Mouse (Mus musculus) liver, adult 2 months (tissue): ENCODE measurements around the gene Snapin. TPM values are rescaled to one million over a fixed set of nuclear protein-coding genes. Genes with fewer than 3 reads are reported as not detected.
A peak's percentile ranks its signal among the peaks of the same experiment; 100 is the strongest.

Source experiments
- DNase-seq: peaks from one replicate; pipeline ENCODE4 v3.0.0-alpha.2; 2011; ENCODE audit warnings: low read depth, low spot score; ENCODE audit errors: extremely low read depth
- H3K27ac ChIP-seq: fragments of 200-500 bp; replicated peaks from 2 replicates; pipeline ENCODE4 v1.5.1; 2012; ENCODE audit warnings: low read depth, mild to moderate bottlenecking, control low read depth, inconsistent platforms, low read length; ENCODE audit not compliant: insufficient read depth
- H3K27me3 ChIP-seq: fragments of 200-500 bp; 2 replicates; pipeline ENCODE4 v1.6.1; 2012; ENCODE audit warnings: mild to moderate bottlenecking, moderate library complexity, low read length, inconsistent platforms; ENCODE audit not compliant: control insufficient read depth, insufficient read depth
- H3K36me3 ChIP-seq: fragments of 200-500 bp; 2 replicates; pipeline ENCODE4 v1.6.1; 2012; ENCODE audit warnings: low read length, inconsistent platforms; ENCODE audit not compliant: control insufficient read depth, insufficient read depth
- H3K4me1 ChIP-seq: fragments of 200-500 bp; 2 replicates; pipeline ENCODE4 v1.6.1; 2011; ENCODE audit warnings: low read length; ENCODE audit not compliant: control insufficient read depth, insufficient read depth
- H3K4me3 ChIP-seq: fragments of 200-500 bp; 2 replicates; pipeline ENCODE4 v1.5.1; 2011; ENCODE audit warnings: low read depth, mild to moderate bottlenecking, control low read depth, low read length, moderate library complexity; ENCODE audit not compliant: insufficient read depth
- H3K79me2 ChIP-seq: fragments of 200-500 bp; 2 replicates; pipeline ENCODE4 v1.6.1; 2012; ENCODE audit warnings: inconsistent platforms, mild to moderate bottlenecking, low read length, moderate library complexity; ENCODE audit not compliant: control insufficient read depth, insufficient read depth
- H3K9ac ChIP-seq: fragments of 200-500 bp; 2 replicates; pipeline ENCODE4 v1.6.1; 2012; ENCODE audit warnings: low read depth, mild to moderate bottlenecking, control low read depth, inconsistent platforms, low read length
- CTCF ChIP-seq: fragments of 200-500 bp; IDR thresholded peaks from 2 replicates; pipeline ENCODE4 v1.5.1; 2011; ENCODE audit warnings: low read depth, low read length, control low read depth
- POLR2A ChIP-seq: fragments of 200-500 bp; IDR thresholded peaks from 2 replicates; pipeline ENCODE4 v1.6.1; 2011; ENCODE audit warnings: low read length, control low read depth; ENCODE audit not compliant: insufficient read depth; ENCODE audit errors: extremely low read depth
- WGBS: fragments of 180-500 bp; shearing (Covaris S2); methylation state at CpG from one replicate; pipeline ENCODE4 v1.1.7; 2018; 5-methylcytosine and 5-hydroxymethylcytosine counted together
- polyA plus RNA-seq: library from polyadenylated mRNA; depleted of rRNA; stranded (reverse); fragments of >200 nt; gene quantifications from 2 replicates; pipeline ENCODE4 v1.2.3, GENCODE M21; 2012
- total RNA-seq: library from RNA; depleted of rRNA; stranded (reverse); fragments of >200 nt; gene quantifications from 2 replicates; pipeline ENCODE4 v1.2.3, GENCODE M21; 2014

Snapin gene
- total and polyA plus RNA-seq, 2 experiments, result 10.6 to 18.5 TPM

DNA sequence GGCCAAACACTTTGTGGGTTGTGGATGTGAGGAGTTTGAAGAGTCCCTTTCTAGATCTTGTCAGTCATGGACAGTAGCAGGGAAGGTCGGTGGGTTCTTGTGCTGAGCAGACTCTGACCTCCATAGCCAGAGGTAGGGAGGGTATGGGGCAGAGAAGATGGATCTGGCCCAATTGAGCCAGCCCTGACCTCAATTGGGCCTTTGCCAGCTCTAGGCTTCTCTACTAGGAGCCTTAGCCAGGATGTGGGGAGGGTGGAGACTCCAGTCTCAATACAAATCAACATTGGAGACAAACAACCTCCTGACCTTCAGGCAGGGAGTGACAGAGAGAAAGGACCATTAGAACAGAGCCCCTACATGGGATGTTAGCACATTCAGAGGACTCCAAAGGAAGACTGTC is 24.4 kb upstream of the Snapin start:
- 0% methylated on average over 1 of the region's 1 CpGs for WGBS
- H3K27ac ChIP-seq, result peak overlapping the region; percentile 72

DNA sequence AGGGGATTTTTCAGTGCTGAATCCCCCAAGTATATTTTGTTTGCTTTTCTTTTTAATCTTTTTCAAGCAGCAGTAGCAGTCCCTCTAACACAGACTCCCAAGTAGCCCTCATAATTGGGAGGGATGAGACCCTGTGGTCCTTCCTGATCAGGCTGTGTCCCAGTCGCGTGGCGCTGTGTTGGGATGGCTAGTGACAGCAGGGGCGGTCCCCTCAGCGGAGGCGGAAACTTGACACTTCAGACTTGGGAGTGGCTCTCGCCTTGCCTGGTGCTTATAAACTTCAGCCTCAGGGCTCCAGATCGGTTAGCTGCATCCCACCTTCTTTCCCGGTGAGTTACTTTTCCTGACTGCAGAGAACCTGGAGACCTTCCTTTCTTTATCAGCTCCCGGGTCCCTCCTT is 23.9 kb upstream of the Snapin start:
- H3K4me3 ChIP-seq, result peak overlapping the region; percentile 53
- no peaks in the 10 kb centered on the region; the same call in 1 of the 2 replicates for H3K79me2 ChIP-seq
- under 1% methylated on average over 10 of the region's 10 CpGs for WGBS
- H3K36me3 ChIP-seq, result peaks cover 5% of the 10 kb centered on the region
- DNase-seq, result peak; percentile 78
- H3K27me3 ChIP-seq, result no peaks in the 10 kb centered on the region
- peaks cover 14% of the 10 kb centered on the region for H3K4me1 ChIP-seq
- peak overlapping the region; percentile 61 for H3K9ac ChIP-seq
- TF ChIP-seq POLR2A, result peak; percentile 60; the same call in 1 of the 2 replicates
- TF ChIP-seq CTCF, result peak; percentile 8; the same call in 1 of the 2 replicates
- peak overlapping the region; percentile 91 for H3K27ac ChIP-seq

More for the DNA sequence above, 24.4 kb upstream of the Snapin start:
- Histone ChIP-seq H3K4me3 (peak overlapping the region; percentile 53), H3K9ac (peak overlapping the region; percentile 61), H3K36me3 (peaks cover 5% of the 10 kb centered on the region), H3K27me3 (no peaks in the 10 kb centered on the region), H3K79me2 (no peaks in the 10 kb centered on the region; the same call in 1 of the 2 replicates), H3K4me1 (peaks cover 14% of the 10 kb centered on the region)
- peak; percentile 78 for DNase-seq
- TF ChIP-seq CTCF (no peak), POLR2A (no peak)

GRCm38 (mm10) chr3:90513796-90514590 is 23.2 kb upstream of the Snapin start, which contains the start of the genes S100a1 and S100a13:
S100a1 (minus strand) TSS chr3:90514392.
S100a13 (plus strand) TSS chr3:90514435.
- under 1% methylated on average over 25 of the region's 25 CpGs for WGBS
- Histone ChIP-seq H3K27ac (peak within 1 kb of the TSS; percentile 91), H3K4me1 (peaks cover 14% of the 10 kb centered on the region), H3K4me3 (peak within 1 kb of the TSS; percentile 53), H3K27me3 (no peaks in the 10 kb centered on the region), H3K9ac (peak within 1 kb of the TSS; percentile 78), H3K36me3 (peaks cover 3% of the 10 kb centered on the region), H3K79me2 (no peaks in the 10 kb centered on the region; the same call in 1 of the 2 replicates)
- DNase-seq, result peak; percentile 89
- TF ChIP-seq CTCF (peak; percentile 67), POLR2A (0 out of 2 replicates have a peak, but pooled peaks have one; percentile 49)

- H3K4me3 ChIP-seq, result no peak overlapping the region; the same call in 1 of the 2 replicates
- H3K36me3 ChIP-seq, result peaks cover 3% of the 10 kb centered on the region; the same call in 1 of the 2 replicates
- WGBS, result 86% methylated on average over 9 of the region's 9 CpGs
- no peak for DNase-seq
- H3K9ac ChIP-seq, result peak overlapping the region; percentile 78
- TF ChIP-seq CTCF, result no peak
- no peak for TF ChIP-seq POLR2A
- no peaks in the 10 kb centered on the region for H3K27me3 ChIP-seq
- H3K79me2 ChIP-seq, result no peaks in the 10 kb centered on the region; the same call in 1 of the 2 replicates
- H3K27ac ChIP-seq, result peak overlapping the region; percentile 91
- peaks cover 15% of the 10 kb centered on the region for H3K4me1 ChIP-seq
Observed at GRCm38 (mm10) chr3:90512948-90513642, 22.3 kb upstream of the Snapin start.

GRCm38 (mm10) chr3:90512276-90512675 is 21.4 kb upstream of the Snapin start:
- Histone ChIP-seq H3K9ac (no peak overlapping the region), H3K36me3 (peaks cover 5% of the 10 kb centered on the region), H3K27ac (no peak overlapping the region), H3K4me3 (no peak overlapping the region), H3K79me2 (no peaks in the 10 kb centered on the region; the same call in 1 of the 2 replicates), H3K4me1 (peaks cover 18% of the 10 kb centered on the region), H3K27me3 (no peaks in the 10 kb centered on the region)
- 95% methylated on average over 5 of the region's 5 CpGs for WGBS
- TF ChIP-seq CTCF (no peak), POLR2A (no peak)
- DNase-seq, result no peak
